Mouse (Mus musculus) stomach, embryonic 14.5 days (tissue): ENCODE results near the gene Mtif2. TPM values are rescaled to one million over a fixed set of nuclear protein-coding genes. Genes with fewer than 3 reads are reported as not detected.

Experiments used
- ATAC-seq: fragments of 200-750 bp; cut with Nextera tagmentation; 2 replicates; pipeline ENCODE4 v1.8.0; 2017; ENCODE audit warnings: low read depth, moderate TSS enrichment; ENCODE audit not compliant: insufficient number of reproducible peaks, insufficient read depth, low FRiP score
- H3K27ac ChIP-seq: fragments of 300-500 bp; sonication (generic); 2 replicates; pipeline ENCODE4 v1.5.1; 2014; ENCODE audit warnings: mild to moderate bottlenecking, low read length, moderate library complexity, mixed read lengths
- H3K27me3 ChIP-seq: fragments of 300-500 bp; sonication (generic); 2 replicates; pipeline ENCODE4 v1.6.1; 2014; ENCODE audit warnings: low read length, control low read depth, mixed read lengths; ENCODE audit not compliant: control insufficient read depth, insufficient read depth
- H3K36me3 ChIP-seq: fragments of 300-500 bp; sonication (generic); 2 replicates; pipeline ENCODE4 v1.6.1; 2014; ENCODE audit warnings: mild to moderate bottlenecking, control low read depth, low read length, moderate library complexity, mixed read lengths; ENCODE audit not compliant: control insufficient read depth, insufficient read depth
- H3K4me1 ChIP-seq: fragments of 300-500 bp; sonication (generic); 2 replicates; pipeline ENCODE4 v1.6.1; 2014; ENCODE audit warnings: low read length, control low read depth, mixed read lengths; ENCODE audit not compliant: control insufficient read depth, insufficient read depth
- H3K4me2 ChIP-seq: fragments of 300-500 bp; sonication (generic); replicated peaks from 2 replicates; pipeline ENCODE4 v1.6.1; 2014; ENCODE audit warnings: low read depth, low read length, control low read depth
- H3K4me3 ChIP-seq: fragments of 300-500 bp; sonication (generic); 2 replicates; pipeline ENCODE4 v1.5.1; 2014; ENCODE audit warnings: low read depth, low read length, control low read depth
- H3K9ac ChIP-seq: fragments of 300-500 bp; sonication (generic); replicated peaks from 2 replicates; pipeline ENCODE4 v1.6.1; 2014; ENCODE audit warnings: low read depth, mild to moderate bottlenecking, control low read depth, low read length, moderate library complexity, mixed read lengths
- H3K9me3 ChIP-seq: fragments of 300-500 bp; sonication (generic); 2 replicates; pipeline ENCODE4 v1.6.1; 2016; ENCODE audit warnings: low read depth, low read length, control low read depth; ENCODE audit not compliant: control insufficient read depth
- WGBS: fragments of 180-500 bp; shearing (Covaris S2); extraction: QIAGEN DNeasy Blood & Tissue Kit; methylation state at CpG from one replicate; pipeline ENCODE4 v1.1.7; 2014; 5-methylcytosine and 5-hydroxymethylcytosine counted together
- polyA plus RNA-seq: library from polyadenylated mRNA; unstranded; fragments of >200 nt; fragmentation: Nextera tagmentation; extraction: Ambion mirVana; gene quantifications from 2 replicates; pipeline ENCODE4 v1.2.1, GENCODE M21; 2014

The Mtif2 gene
- polyA plus RNA-seq, result 43.2 and 43.8 TPM in 2 replicates

DNA sequence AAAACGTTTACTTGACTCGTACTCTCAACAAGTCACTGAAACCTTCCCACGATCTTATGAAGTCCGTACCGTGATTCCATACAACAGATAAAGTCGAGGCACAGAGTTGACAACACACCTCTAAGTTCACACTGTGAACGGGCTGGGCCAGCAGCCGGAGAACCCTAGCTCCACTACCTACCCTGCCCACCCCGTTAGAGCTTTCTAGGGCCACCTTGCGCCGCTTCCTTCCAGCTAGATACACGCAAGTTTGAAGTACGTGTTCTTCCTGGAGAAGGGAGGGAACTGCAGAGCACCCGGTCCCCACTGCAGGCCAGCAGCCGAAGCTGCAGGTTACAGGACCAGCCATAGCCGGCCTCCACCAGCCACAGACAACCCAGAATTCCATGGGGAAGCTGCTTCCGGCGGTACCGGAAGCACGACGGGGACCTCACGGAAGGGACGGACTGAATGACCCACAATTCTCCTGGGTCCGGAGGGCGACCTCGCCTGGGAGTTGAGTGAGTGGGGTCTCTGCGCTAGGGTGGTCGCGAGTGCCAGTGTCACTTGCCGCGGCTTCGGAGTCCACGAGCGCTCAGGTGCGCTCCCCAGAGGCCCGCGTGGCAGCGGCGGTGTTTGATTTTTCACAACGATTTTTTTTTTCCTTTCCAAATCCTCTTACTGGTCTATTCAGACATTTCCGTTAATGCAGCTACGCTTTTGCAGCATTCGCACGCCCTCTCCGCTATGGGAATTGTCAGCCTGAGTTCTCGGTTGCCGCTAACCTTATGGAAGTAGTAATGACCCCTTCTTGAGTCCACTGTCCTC lies at the start of gene Mtif2:
Gene Mtif2, plus strand, starts transcription at position 421 of the 807 bp plus-strand sequence.
- H3K9me3 ChIP-seq, result no peaks in the 10 kb centered on the region
- peak within 1 kb of the TSS; percentile 80 for H3K27ac ChIP-seq
- H3K9ac ChIP-seq, result peak within 1 kb of the TSS; percentile 79
- peaks cover 3% of the 10 kb centered on the region for H3K4me1 ChIP-seq
- peak within 1 kb of the TSS; percentile 76 for H3K4me2 ChIP-seq
- ATAC-seq, result peak; percentile 94
- peak within 1 kb of the TSS; percentile 69 for H3K4me3 ChIP-seq
- peaks cover 11% of the 10 kb centered on the region for H3K36me3 ChIP-seq
- 3% methylated on average over 47 of the region's 47 CpGs for WGBS
- no peaks in the 10 kb centered on the region for H3K27me3 ChIP-seq

DNA sequence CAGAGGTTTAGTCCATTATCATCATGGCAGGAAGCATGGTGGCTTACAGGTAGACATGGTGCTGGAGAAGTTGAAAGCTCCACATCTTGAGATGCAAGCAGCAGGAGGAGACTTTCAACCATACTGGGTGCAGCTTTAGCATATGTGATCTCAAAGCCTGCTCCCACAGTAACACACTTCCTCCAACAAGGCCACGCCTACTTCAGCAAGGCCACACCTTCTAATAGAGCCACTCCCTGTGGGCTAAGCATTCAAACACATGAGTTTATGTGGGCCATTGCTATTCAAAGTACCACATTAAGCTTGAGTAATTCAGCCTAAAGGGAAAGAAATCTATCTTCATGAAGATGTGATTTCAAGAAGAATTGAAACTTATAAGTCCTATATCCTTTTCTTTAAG lies 33.1 kb upstream of the Mtif2 start:
- peaks cover 6% of the 10 kb centered on the region for H3K36me3 ChIP-seq
- no peaks in the 10 kb centered on the region for H3K4me1 ChIP-seq
- H3K9me3 ChIP-seq, result no peaks in the 10 kb centered on the region
- no peak overlapping the region for H3K4me2 ChIP-seq
- 92% methylated on average over 1 of the region's 1 CpGs for WGBS
- H3K4me3 ChIP-seq, result no peak overlapping the region
- ATAC-seq, result no peak
- no peaks in the 10 kb centered on the region for H3K27me3 ChIP-seq
- no peak overlapping the region for H3K9ac ChIP-seq
- no peak overlapping the region for H3K27ac ChIP-seq

GRCm38 (mm10) chr11:29496962-29497361 lies 29.2 kb upstream of the Mtif2 start:
- Histone ChIP-seq H3K27me3 (no peaks in the 10 kb centered on the region), H3K36me3 (peaks cover 8% of the 10 kb centered on the region), H3K4me1 (no peaks in the 10 kb centered on the region), H3K4me2 (no peak overlapping the region), H3K9ac (no peak overlapping the region), H3K9me3 (no peaks in the 10 kb centered on the region), H3K27ac (no peak overlapping the region), H3K4me3 (no peak overlapping the region)
- 66% methylated on average over 3 of the region's 3 CpGs for whole genome bisulfite sequencing
- ATAC-seq, result no peak

DNA sequence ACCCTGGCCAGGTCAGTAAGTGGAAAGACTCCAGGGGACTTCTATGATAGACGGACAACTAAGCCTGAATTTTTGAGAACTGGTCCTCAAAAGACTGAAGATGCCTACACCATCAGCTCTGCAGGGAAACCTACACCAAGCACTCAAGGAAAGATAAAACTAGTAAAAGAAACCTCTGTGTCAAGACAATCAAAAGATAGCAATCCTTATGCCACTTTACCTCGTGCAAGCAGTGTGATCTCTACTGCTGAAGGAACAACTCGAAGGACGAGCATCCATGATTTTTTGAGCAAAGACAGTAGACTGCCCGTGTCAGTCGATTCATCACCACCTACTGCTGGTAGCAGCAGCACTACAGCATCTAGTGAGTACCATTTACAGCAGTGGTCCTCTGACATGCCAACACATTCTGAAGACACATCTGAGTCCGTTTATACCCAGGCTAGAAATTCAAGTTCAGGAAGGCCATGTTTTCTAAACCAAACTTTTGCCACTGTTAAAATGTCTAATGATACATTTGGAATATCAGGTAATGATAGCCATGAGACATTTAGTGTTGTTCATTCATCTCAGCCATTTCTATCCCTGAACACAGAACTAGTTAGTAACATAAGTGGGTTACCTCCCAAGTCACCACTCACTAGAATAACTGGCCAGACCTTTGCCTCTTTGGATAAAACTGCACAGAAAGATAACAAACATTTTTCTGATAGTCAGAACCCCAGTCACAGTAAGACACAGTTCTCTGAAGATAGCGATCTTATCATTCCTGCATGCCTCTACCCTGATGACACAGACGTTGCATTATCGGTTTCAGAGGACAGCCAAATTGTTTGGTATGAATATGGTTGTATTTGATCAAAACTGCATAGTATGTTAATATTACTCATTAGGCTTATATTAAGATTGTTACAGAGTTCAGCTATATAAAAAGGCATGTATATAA lies 22.0 kb upstream of the Mtif2 start:
- no peaks in the 10 kb centered on the region for H3K4me1 ChIP-seq
- H3K4me3 ChIP-seq, result no peak overlapping the region
- H3K9ac ChIP-seq, result no peak overlapping the region
- H3K4me2 ChIP-seq, result no peak overlapping the region
- no peaks in the 10 kb centered on the region for H3K27me3 ChIP-seq
- H3K36me3 ChIP-seq, result peaks cover 24% of the 10 kb centered on the region
- no peak overlapping the region for H3K27ac ChIP-seq
- H3K9me3 ChIP-seq, result no peaks in the 10 kb centered on the region
- no peak for ATAC-seq
- 86% methylated on average over 10 of the region's 10 CpGs for WGBS

DNA sequence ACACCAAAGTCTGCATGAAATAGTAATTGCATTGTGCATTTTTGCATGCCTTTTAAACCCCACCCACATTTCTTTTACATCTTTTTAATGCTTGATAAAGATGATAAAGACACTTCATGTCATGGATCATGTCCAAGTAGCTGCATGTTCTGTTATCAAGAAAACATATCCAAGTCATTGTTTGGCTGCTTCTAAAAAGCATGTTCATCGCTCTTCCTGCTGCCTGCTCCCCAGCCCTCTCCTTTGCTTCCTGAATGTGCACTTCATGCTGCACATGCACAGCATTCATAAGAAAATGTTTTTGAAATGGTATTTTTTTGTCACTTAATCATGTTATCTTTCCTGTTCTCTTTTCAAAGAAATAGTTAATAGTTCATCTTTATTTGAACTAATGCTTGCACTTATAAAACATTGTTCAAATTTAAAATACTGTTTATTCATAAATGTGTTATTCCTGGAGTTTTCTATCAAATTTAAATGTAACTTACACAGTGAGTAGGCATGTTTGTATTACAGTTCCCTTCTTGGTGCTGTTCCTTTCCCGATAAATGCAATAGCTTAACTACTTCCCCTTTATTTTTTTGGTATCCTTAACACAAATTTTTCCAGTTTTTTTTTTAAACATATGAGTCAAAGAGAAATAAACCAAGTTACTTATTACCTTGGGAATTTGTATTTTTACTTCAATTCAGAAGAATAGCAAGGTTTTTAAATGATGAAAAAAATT lies 21.1 kb upstream of the Mtif2 start:
- H3K9me3 ChIP-seq, result no peaks in the 10 kb centered on the region
- peaks cover 19% of the 10 kb centered on the region; the same call in 1 of the 2 replicates for H3K36me3 ChIP-seq
- H3K4me2 ChIP-seq, result no peak overlapping the region
- no peaks in the 10 kb centered on the region for H3K27me3 ChIP-seq
- H3K27ac ChIP-seq, result no peak overlapping the region
- 89% methylated on average over 2 of the region's 2 CpGs for WGBS
- no peak overlapping the region for H3K9ac ChIP-seq
- H3K4me3 ChIP-seq, result no peak overlapping the region
- no peak for ATAC-seq
- H3K4me1 ChIP-seq, result no peaks in the 10 kb centered on the region

- Histone ChIP-seq H3K9me3 (no peaks in the 10 kb centered on the region), H3K4me3 (no peak overlapping the region), H3K27me3 (no peaks in the 10 kb centered on the region), H3K27ac (no peak overlapping the region), H3K9ac (no peak overlapping the region), H3K4me1 (no peaks in the 10 kb centered on the region), H3K36me3 (peaks cover 16% of the 10 kb centered on the region), H3K4me2 (no peak overlapping the region)
- ATAC-seq, result no peak
- 95% methylated on average over 1 of the region's 1 CpGs for WGBS
These were observed 16.8 kb upstream of the Mtif2 start for GRCm38 (mm10) chr11:29509421-29509820.

DNA sequence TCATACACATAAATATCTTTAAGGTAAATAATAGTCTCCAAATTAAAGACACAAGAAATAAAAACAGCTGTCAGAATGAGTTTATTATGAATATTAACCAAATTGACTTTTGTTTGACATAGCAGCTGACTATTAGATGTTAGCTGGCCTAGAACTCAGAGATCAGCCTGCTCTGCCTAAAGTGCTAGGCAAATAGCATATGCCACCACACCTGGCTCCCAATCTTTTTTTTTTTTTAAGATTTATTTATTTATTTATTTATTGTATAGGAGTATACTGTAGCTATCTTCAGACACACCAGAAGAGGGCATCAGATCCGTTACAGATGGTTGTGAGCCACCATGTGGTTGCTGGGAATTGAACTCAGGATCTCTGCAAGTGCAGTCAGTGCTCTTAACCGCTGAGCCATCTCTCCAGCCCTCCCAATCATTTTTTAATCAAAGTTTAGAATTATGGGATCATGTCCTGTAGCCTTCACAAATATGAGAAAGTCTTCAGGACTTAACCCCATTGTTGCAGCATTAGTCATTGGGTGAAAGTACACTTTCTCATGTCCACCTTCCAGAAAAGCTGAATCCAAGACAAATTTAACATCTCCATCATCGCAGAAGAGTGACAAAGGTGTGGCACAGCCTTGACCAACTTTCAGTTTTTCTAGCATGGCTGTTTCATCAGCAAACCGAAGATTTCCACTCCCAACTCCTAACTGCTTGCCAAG lies 13.2 kb upstream of the Mtif2 start:
- Histone ChIP-seq H3K4me1 (no peaks in the 10 kb centered on the region), H3K9ac (no peak overlapping the region), H3K27ac (no peak overlapping the region), H3K36me3 (peaks cover 4% of the 10 kb centered on the region), H3K4me3 (no peak overlapping the region), H3K27me3 (no peaks in the 10 kb centered on the region), H3K4me2 (no peak overlapping the region), H3K9me3 (no peaks in the 10 kb centered on the region)
- no peak for ATAC-seq
- WGBS, result 86% methylated on average over 4 of the region's 4 CpGs
